Mouse (Mus musculus): ENCODE measurements around the gene Oca2. TPM values are rescaled to one million over a fixed set of nuclear protein-coding genes. Genes with fewer than 3 reads are reported as not detected.

Gene Oca2
- polyA plus RNA-seq, 1 experiment from 2014 or later = 0.05 TPM

GRCm38 (mm10) chr7:56277506-56277905, 37.9 kb downstream of the Oca2 start:
- 87% methylated on average over 2 of the region's 2 CpGs for WGBS
- Histone ChIP-seq H3K36me3 (no peaks in the 10 kb centered on the region), H3K27me3 (no peaks in the 10 kb centered on the region), H3K27ac (no peak overlapping the region), H3K4me1 (no peaks in the 10 kb centered on the region), H3K9me3 (replicated peaks) (no peaks in the 10 kb centered on the region), H3K4me2 (no peak overlapping the region), H3K9ac (no peak overlapping the region), H3K4me3 (replicated peaks) (no peak overlapping the region)
- ATAC-seq (replicated peaks; ENCODE audit: low FRiP score) = no peak

GRCm38 (mm10) chr7:56291468-56292115, 52.0 kb downstream of the Oca2 start:
- no peaks in the 10 kb centered on the region for H3K9me3 ChIP-seq (replicated peaks)
- H3K9ac ChIP-seq = no peak overlapping the region
- H3K4me2 ChIP-seq = no peak overlapping the region
- 38% methylated on average over 6 of the region's 6 CpGs for WGBS
- H3K27ac ChIP-seq = no peak overlapping the region
- ATAC-seq (replicated peaks; ENCODE audit: low FRiP score) = no peak
- no peaks in the 10 kb centered on the region for H3K36me3 ChIP-seq
- H3K4me1 ChIP-seq = no peaks in the 10 kb centered on the region
- H3K4me3 ChIP-seq (replicated peaks) = no peak overlapping the region
- H3K27me3 ChIP-seq = no peaks in the 10 kb centered on the region

GRCm38 (mm10) chr7:56304408-56304807, 64.8 kb downstream of the Oca2 start:
- no peak for ATAC-seq (replicated peaks; ENCODE audit: low FRiP score)
- Histone ChIP-seq H3K4me3 (replicated peaks) (no peak overlapping the region), H3K9me3 (replicated peaks) (no peaks in the 10 kb centered on the region), H3K27ac (no peak overlapping the region), H3K27me3 (no peaks in the 10 kb centered on the region), H3K4me1 (no peaks in the 10 kb centered on the region), H3K4me2 (no peak overlapping the region), H3K9ac (no peak overlapping the region), H3K36me3 (no peaks in the 10 kb centered on the region)
- WGBS = 26% methylated on average over 1 of the region's 1 CpGs

GRCm38 (mm10) chr7:56314358-56314757, 74.8 kb downstream of the Oca2 start:
- no peak for ATAC-seq (replicated peaks; ENCODE audit: low FRiP score)
- 71% methylated on average over 5 of the region's 5 CpGs for WGBS
- H3K36me3 ChIP-seq = no peaks in the 10 kb centered on the region
- no peak overlapping the region for H3K27ac ChIP-seq
- no peaks in the 10 kb centered on the region for H3K27me3 ChIP-seq
- no peak overlapping the region for H3K9ac ChIP-seq
- no peaks in the 10 kb centered on the region for H3K4me1 ChIP-seq
- no peak overlapping the region for H3K4me3 ChIP-seq (replicated peaks)
- no peaks in the 10 kb centered on the region for H3K9me3 ChIP-seq (replicated peaks)
- H3K4me2 ChIP-seq = no peak overlapping the region

- Histone ChIP-seq H3K36me3 (no peaks in the 10 kb centered on the region), H3K4me2 (no peak overlapping the region), H3K27me3 (no peaks in the 10 kb centered on the region), H3K27ac (no peak overlapping the region), H3K9me3 (replicated peaks) (no peaks in the 10 kb centered on the region), H3K9ac (no peak overlapping the region), H3K4me3 (replicated peaks) (no peak overlapping the region), H3K4me1 (no peaks in the 10 kb centered on the region)
- WGBS = 60% methylated on average over 7 of the region's 7 CpGs
- ATAC-seq (replicated peaks; ENCODE audit: low FRiP score) = no peak
Observed at GRCm38 (mm10) chr7:56315630-56316529, 76.3 kb downstream of the Oca2 start.

- ATAC-seq (replicated peaks; ENCODE audit: low FRiP score) = 0 out of 2 replicates have a peak, but pooled peaks have one; percentile 33
- Histone ChIP-seq H3K9ac (no peak overlapping the region), H3K4me3 (replicated peaks) (no peak overlapping the region), H3K27me3 (no peaks in the 10 kb centered on the region), H3K27ac (no peak overlapping the region), H3K4me2 (no peak overlapping the region), H3K4me1 (no peaks in the 10 kb centered on the region), H3K9me3 (replicated peaks) (no peaks in the 10 kb centered on the region), H3K36me3 (no peaks in the 10 kb centered on the region)
- 43% methylated on average over 4 of the region's 4 CpGs for WGBS
Observed at GRCm38 (mm10) chr7:56327738-56328137, 88.2 kb downstream of the Oca2 start.

GRCm38 (mm10) chr7:56348528-56348927, 109.0 kb downstream of the Oca2 start:
- WGBS = 44% methylated on average over 3 of the region's 3 CpGs
- H3K27me3 ChIP-seq = no peaks in the 10 kb centered on the region
- H3K4me3 ChIP-seq (replicated peaks) = no peak overlapping the region
- ATAC-seq (replicated peaks; ENCODE audit: low FRiP score) = no peak
- no peak overlapping the region for H3K9ac ChIP-seq
- H3K27ac ChIP-seq = no peak overlapping the region
- H3K4me2 ChIP-seq = no peak overlapping the region
- no peaks in the 10 kb centered on the region for H3K9me3 ChIP-seq (replicated peaks)
- no peaks in the 10 kb centered on the region for H3K4me1 ChIP-seq
- no peaks in the 10 kb centered on the region for H3K36me3 ChIP-seq

GRCm38 (mm10) chr7:56356658-56357342, 117.2 kb downstream of the Oca2 start:
- ATAC-seq (replicated peaks; ENCODE audit: low FRiP score) = no peak
- Histone ChIP-seq H3K9me3 (replicated peaks) (0 out of 2 replicates have a peak, but pooled peaks cover 3% of the 10 kb centered on the region), H3K27me3 (no peaks in the 10 kb centered on the region), H3K4me3 (replicated peaks) (no peak overlapping the region), H3K4me2 (no peak overlapping the region), H3K27ac (no peak overlapping the region), H3K4me1 (no peaks in the 10 kb centered on the region), H3K9ac (no peak overlapping the region), H3K36me3 (no peaks in the 10 kb centered on the region)
- 93% methylated on average over 4 of the region's 4 CpGs for WGBS

GRCm38 (mm10) chr7:56381750-56382421, 142.3 kb downstream of the Oca2 start:
- H3K27me3 ChIP-seq = no peaks in the 10 kb centered on the region
- H3K4me1 ChIP-seq = no peaks in the 10 kb centered on the region
- H3K9me3 ChIP-seq (replicated peaks) = no peaks in the 10 kb centered on the region
- no peak overlapping the region for H3K4me3 ChIP-seq (replicated peaks)
- no peaks in the 10 kb centered on the region for H3K36me3 ChIP-seq
- no peak overlapping the region for H3K4me2 ChIP-seq
- H3K9ac ChIP-seq = no peak overlapping the region
- no peak for ATAC-seq (replicated peaks; ENCODE audit: low FRiP score)
- WGBS = 74% methylated on average over 4 of the region's 4 CpGs
- H3K27ac ChIP-seq = no peak overlapping the region

- no peak overlapping the region for H3K27ac ChIP-seq
- no peaks in the 10 kb centered on the region for H3K4me1 ChIP-seq
- H3K27me3 ChIP-seq = no peaks in the 10 kb centered on the region
- no peak overlapping the region for H3K9ac ChIP-seq
- H3K4me2 ChIP-seq = no peak overlapping the region
- no peak for ATAC-seq (replicated peaks; ENCODE audit: low FRiP score)
- no peaks in the 10 kb centered on the region for H3K36me3 ChIP-seq
- WGBS = 76% methylated on average over 1 of the region's 1 CpGs
- H3K4me3 ChIP-seq (replicated peaks) = no peak overlapping the region
- no peaks in the 10 kb centered on the region for H3K9me3 ChIP-seq (replicated peaks)
Observed at GRCm38 (mm10) chr7:56382706-56383105, 143.1 kb downstream of the Oca2 start.

GRCm38 (mm10) chr7:56388295-56388694, 148.7 kb downstream of the Oca2 start:
- no peak overlapping the region for H3K9ac ChIP-seq
- H3K4me1 ChIP-seq = no peaks in the 10 kb centered on the region
- no peaks in the 10 kb centered on the region for H3K27me3 ChIP-seq
- H3K9me3 ChIP-seq (replicated peaks) = no peaks in the 10 kb centered on the region
- 81% methylated on average over 2 of the region's 2 CpGs for WGBS
- ATAC-seq (replicated peaks; ENCODE audit: low FRiP score) = no peak
- H3K4me2 ChIP-seq = no peak overlapping the region
- H3K36me3 ChIP-seq = no peaks in the 10 kb centered on the region
- H3K27ac ChIP-seq = no peak overlapping the region
- no peak overlapping the region for H3K4me3 ChIP-seq (replicated peaks)

Measured in kidney, embryonic 15.5 days (tissue).